Mouse (Mus musculus) lung, embryonic 15.5 days (tissue): Measurements from ENCODE around the gene Scgb1a1. TPM values are rescaled to one million over a fixed set of nuclear protein-coding genes. Genes with fewer than 3 reads are reported as not detected.
A peak's percentile ranks its signal among the peaks of the same experiment; 100 is the strongest.
"Not testable (repeated sequence)": the region's sequence is repeated elsewhere in the genome, so short reads cannot be mapped to it uniquely, and the experiment has no call there.

ENCODE experiments used
- ATAC-seq: fragments of 200-750 bp; cut with Nextera tagmentation; 2 replicates; pipeline ENCODE4 v1.8.0; 2017; ENCODE audit warnings: moderate number of reproducible peaks, borderline replicate concordance; ENCODE audit not compliant: low FRiP score, low TSS enrichment; ENCODE audit errors: extremely low read depth
- H3K27ac ChIP-seq: fragments of 300-500 bp; sonication (generic); 2 replicates; pipeline ENCODE4 v1.5.1; 2015; ENCODE audit warnings: moderate library complexity, mild to moderate bottlenecking, inconsistent platforms
- H3K27me3 ChIP-seq: fragments of 300-500 bp; sonication (generic); 2 replicates; pipeline ENCODE4 v1.6.1; 2015; ENCODE audit warnings: inconsistent platforms
- H3K36me3 ChIP-seq: fragments of 300-500 bp; sonication (generic); 2 replicates; pipeline ENCODE4 v1.6.1; 2015; ENCODE audit warnings: inconsistent platforms
- H3K4me1 ChIP-seq: fragments of 300-500 bp; sonication (generic); 2 replicates; pipeline ENCODE4 v1.6.1; 2015; ENCODE audit warnings: inconsistent platforms
- H3K4me2 ChIP-seq: fragments of 300-500 bp; sonication (generic); 2 replicates; pipeline ENCODE4 v1.6.1; 2015; ENCODE audit warnings: inconsistent platforms, mild to moderate bottlenecking, moderate library complexity
- H3K4me3 ChIP-seq: fragments of 300-500 bp; sonication (generic); 2 replicates; pipeline ENCODE4 v1.5.1; 2015; ENCODE audit warnings: mild to moderate bottlenecking, inconsistent platforms
- H3K9ac ChIP-seq: fragments of 300-500 bp; sonication (generic); 2 replicates; pipeline ENCODE4 v1.6.1; 2015; ENCODE audit warnings: inconsistent platforms
- H3K9me3 ChIP-seq: fragments of 300-500 bp; sonication (generic); 2 replicates; pipeline ENCODE4 v1.6.1; 2016; ENCODE audit warnings: inconsistent platforms
- WGBS: fragments of 180-500 bp; shearing (Covaris S2); methylation state at CpG from one replicate; pipeline ENCODE4 v1.1.7; 2015; 5-methylcytosine and 5-hydroxymethylcytosine counted together
- polyA plus RNA-seq: library from polyadenylated mRNA; unstranded; fragments of >200 nt; fragmentation: Nextera tagmentation; extraction: Ambion mirVana; gene quantifications from 2 replicates; pipeline ENCODE4 v1.2.1, GENCODE M21; 2015

Scgb1a1 gene
- polyA plus RNA-seq, 1 experiment from 2014 or later, result 8.7 TPM

DNA sequence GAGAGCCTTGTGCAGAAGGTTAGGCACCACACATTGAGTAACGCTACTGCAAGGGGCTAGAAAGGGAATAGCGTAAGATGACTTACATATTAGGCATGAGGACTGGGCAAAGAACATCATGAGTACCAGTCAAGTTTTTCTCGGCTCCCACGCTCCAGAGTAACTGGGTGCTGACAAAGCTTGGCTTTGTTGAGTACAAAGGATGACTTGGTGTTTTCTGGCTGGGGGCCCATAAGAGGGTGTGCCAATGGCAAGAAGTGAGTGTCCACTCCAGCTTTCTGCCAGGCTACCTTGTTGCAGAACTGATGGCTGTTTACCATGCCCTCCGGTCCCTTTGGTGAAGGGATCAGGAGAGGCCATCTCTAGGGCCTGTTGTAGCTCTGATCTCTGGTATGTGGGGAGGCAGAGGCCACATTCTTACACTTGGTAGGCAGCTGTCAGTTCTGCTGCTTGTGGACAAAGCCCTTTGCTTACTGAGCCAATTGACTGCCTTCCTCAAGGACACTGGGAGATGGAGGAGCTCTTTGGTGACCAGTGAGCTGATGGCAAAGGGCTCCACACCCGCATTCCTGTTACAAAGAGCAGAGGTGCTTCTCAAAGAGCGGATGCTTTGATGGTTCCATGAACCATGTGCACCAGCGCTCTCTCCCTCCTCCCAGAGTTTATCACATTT, 26.4 kb downstream of the Scgb1a1 start:
- H3K27me3 ChIP-seq, result no peaks in the 10 kb centered on the region
- H3K27ac ChIP-seq, result no peak overlapping the region
- H3K4me1 ChIP-seq, result peaks cover 9% of the 10 kb centered on the region
- no peak overlapping the region for H3K4me3 ChIP-seq
- no peaks in the 10 kb centered on the region for H3K9me3 ChIP-seq
- no peak overlapping the region for H3K4me2 ChIP-seq
- no peaks in the 10 kb centered on the region for H3K36me3 ChIP-seq
- no peak overlapping the region for H3K9ac ChIP-seq
- WGBS, result 79% methylated on average over 8 of the region's 8 CpGs
- ATAC-seq, result no peak

- ATAC-seq, result no peak
- H3K27me3 ChIP-seq, result no peaks in the 10 kb centered on the region
Measured at GRCm38 (mm10) chr19:9060103-9060502, 27.7 kb downstream of the Scgb1a1 start.

DNA sequence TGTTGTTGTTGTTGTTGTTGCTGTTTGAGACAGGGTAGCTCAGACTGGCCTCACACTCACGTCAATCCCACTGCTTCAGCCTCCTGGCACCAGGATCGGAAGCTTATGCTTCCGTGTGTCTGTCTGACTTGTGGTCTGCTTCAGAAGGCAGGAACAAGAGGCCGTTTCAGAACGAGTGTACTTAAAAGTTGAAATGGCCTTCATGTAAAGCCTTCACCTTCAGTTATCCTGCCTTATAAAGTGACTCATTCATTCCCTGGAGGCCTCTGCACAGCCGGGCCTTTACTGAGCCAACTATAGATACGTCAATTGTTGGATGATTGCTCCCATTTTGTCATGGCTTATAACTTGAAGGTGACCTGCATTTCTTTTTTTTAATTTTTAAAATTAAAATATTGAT, 28.4 kb downstream of the Scgb1a1 start:
- Histone ChIP-seq H3K4me1 (no peaks in the 10 kb centered on the region), H3K27me3 (no peaks in the 10 kb centered on the region), H3K4me3 (no peak overlapping the region), H3K27ac (no peak overlapping the region), H3K4me2 (no peak overlapping the region), H3K36me3 (no peaks in the 10 kb centered on the region), H3K9ac (no peak overlapping the region), H3K9me3 (no peaks in the 10 kb centered on the region)
- no peak for ATAC-seq
- 66% methylated on average over 7 of the region's 7 CpGs for WGBS

More at GRCm38 (mm10) chr19:9060103-9060502, 27.7 kb downstream of the Scgb1a1 start:
- no peak overlapping the region for H3K4me3 ChIP-seq
- H3K4me1 ChIP-seq, result no peaks in the 10 kb centered on the region
- no peaks in the 10 kb centered on the region for H3K36me3 ChIP-seq
- H3K4me2 ChIP-seq, result no peak overlapping the region
- H3K9ac ChIP-seq, result no peak overlapping the region
- H3K27ac ChIP-seq, result no peak overlapping the region
- 61% methylated on average over 4 of the region's 4 CpGs for WGBS
- no peaks in the 10 kb centered on the region for H3K9me3 ChIP-seq

DNA sequence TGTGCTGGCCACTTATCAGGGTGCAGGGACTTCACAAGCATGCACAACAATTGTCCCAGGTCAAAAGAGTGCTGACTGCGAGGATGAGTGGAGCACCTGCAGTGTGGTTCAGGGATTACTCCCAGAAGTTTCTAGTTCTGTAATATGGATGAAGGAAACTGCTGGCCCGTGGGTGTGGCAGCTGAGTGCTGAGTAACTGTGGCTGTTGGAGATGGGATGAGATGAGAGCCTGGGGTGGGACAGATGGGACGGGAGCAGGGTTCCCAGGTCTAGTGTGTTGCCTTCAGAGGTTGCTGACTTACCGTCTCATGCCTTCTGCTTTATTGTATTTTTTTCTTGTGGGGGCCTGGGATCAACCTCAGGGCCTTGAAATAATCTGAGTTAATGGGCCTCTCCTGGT, 28.8 kb downstream of the Scgb1a1 start:
- Histone ChIP-seq H3K36me3 (no peaks in the 10 kb centered on the region), H3K27me3 (no peaks in the 10 kb centered on the region), H3K4me3 (no peak overlapping the region), H3K9me3 (no peaks in the 10 kb centered on the region), H3K4me1 (no peaks in the 10 kb centered on the region), H3K4me2 (no peak overlapping the region), H3K9ac (no peak overlapping the region), H3K27ac (no peak overlapping the region)
- ATAC-seq, result no peak
- WGBS, result 74% methylated on average over 4 of the region's 4 CpGs

- Histone ChIP-seq H3K4me1 (0 out of 2 replicates have a peak, but pooled peaks cover 2% of the 10 kb centered on the region), H3K9ac (no peak overlapping the region), H3K4me3 (no peak overlapping the region), H3K27ac (no peak overlapping the region), H3K4me2 (no peak overlapping the region), H3K27me3 (no peaks in the 10 kb centered on the region), H3K36me3 (no peaks in the 10 kb centered on the region), H3K9me3 (no peaks in the 10 kb centered on the region)
- ATAC-seq, result no peak
- 68% methylated on average over 1 of the region's 1 CpGs for WGBS
Measured at GRCm38 (mm10) chr19:9058331-9058884, 29.4 kb downstream of the Scgb1a1 start.

GRCm38 (mm10) chr19:9057679-9058078, 30.1 kb downstream of the Scgb1a1 start:
- H3K9ac ChIP-seq, result no peak overlapping the region
- H3K4me3 ChIP-seq, result no peak overlapping the region
- no peaks in the 10 kb centered on the region for H3K36me3 ChIP-seq
- H3K27me3 ChIP-seq, result no peaks in the 10 kb centered on the region
- H3K4me1 ChIP-seq, result peaks cover 9% of the 10 kb centered on the region; the same call in 1 of the 2 replicates
- ATAC-seq, result no peak
- H3K4me2 ChIP-seq, result no peak overlapping the region
- no peaks in the 10 kb centered on the region for H3K9me3 ChIP-seq
- no peak overlapping the region for H3K27ac ChIP-seq

- H3K4me1 ChIP-seq, result peaks cover 10% of the 10 kb centered on the region; the same call in 1 of the 2 replicates
- H3K9me3 ChIP-seq, result no peaks in the 10 kb centered on the region
- H3K9ac ChIP-seq, result no peak overlapping the region
- no peak overlapping the region for H3K4me2 ChIP-seq
- no peaks in the 10 kb centered on the region for H3K36me3 ChIP-seq
- WGBS, result 72% methylated on average over 4 of the region's 4 CpGs
- no peaks in the 10 kb centered on the region for H3K27me3 ChIP-seq
- H3K4me3 ChIP-seq, result no peak overlapping the region
- no peak for ATAC-seq
- H3K27ac ChIP-seq, result no peak overlapping the region
Measured at GRCm38 (mm10) chr19:9055703-9056355, 31.9 kb downstream of the Scgb1a1 start.

DNA sequence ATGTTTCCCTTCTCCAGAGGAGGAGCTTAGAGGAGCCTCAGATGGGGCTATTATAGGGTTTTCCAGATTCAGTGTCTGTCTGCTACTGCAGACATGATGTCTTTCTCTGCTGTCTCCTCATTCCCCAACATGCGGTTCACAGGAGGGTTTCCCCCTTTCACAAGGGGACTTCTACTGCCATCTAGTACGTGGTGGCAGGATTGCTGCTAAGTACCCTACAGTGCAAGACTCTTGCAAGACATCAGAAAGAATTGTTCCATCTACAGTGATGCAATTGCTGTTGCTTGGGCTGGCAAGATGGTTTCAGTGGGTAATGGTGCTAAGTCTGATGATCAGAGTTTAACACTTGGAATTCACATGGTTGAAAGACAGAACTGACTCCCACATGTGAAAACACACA, 32.6 kb downstream of the Scgb1a1 start:
- Histone ChIP-seq H3K9me3 (no peaks in the 10 kb centered on the region), H3K36me3 (no peaks in the 10 kb centered on the region), H3K4me3 (no peak overlapping the region), H3K27ac (no peak overlapping the region), H3K4me2 (no peak overlapping the region), H3K27me3 (no peaks in the 10 kb centered on the region), H3K4me1 (peaks cover 10% of the 10 kb centered on the region; the same call in 1 of the 2 replicates), H3K9ac (no peak overlapping the region)
- 26% methylated on average over 2 of the region's 2 CpGs for WGBS
- no peak for ATAC-seq

- H3K4me2 ChIP-seq, result no peak overlapping the region
- H3K9me3 ChIP-seq, result no peaks in the 10 kb centered on the region
- H3K4me3 ChIP-seq, result no peak overlapping the region
- no peaks in the 10 kb centered on the region for H3K36me3 ChIP-seq
- ATAC-seq, result peak; percentile 78; the same call in 1 of the 2 replicates
- H3K27ac ChIP-seq, result no peak overlapping the region
- H3K4me1 ChIP-seq, result peaks cover 15% of the 10 kb centered on the region
- H3K27me3 ChIP-seq, result no peaks in the 10 kb centered on the region
- 23% methylated on average over 6 of the region's 6 CpGs for WGBS
- no peak overlapping the region for H3K9ac ChIP-seq
Measured at GRCm38 (mm10) chr19:9052803-9053431, 34.8 kb downstream of the Scgb1a1 start.

DNA sequence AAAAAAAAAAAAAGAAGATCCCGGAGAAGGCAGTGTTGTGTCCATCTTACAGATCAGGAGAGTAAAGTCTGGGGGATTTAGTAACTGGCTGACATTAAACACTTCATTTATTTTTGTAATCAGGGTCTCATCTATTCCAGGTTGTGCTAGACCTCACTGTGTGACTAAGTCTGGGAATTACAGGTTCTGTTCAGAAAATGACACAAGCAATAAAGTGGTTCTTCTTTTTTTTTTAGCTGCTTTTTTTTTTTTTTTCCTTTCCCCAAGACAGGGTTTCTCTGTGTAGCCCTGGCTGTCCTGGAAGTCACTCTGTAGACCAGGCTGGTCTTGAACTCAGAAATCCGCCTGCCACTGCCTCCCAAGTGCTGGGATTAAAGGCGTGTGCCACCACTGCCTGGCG, 35.8 kb downstream of the Scgb1a1 start:
- not testable (repeated sequence) for H3K36me3 ChIP-seq, ATAC-seq, H3K9me3 ChIP-seq, H3K27me3 ChIP-seq, H3K9ac ChIP-seq, H3K4me3 ChIP-seq, H3K4me2 ChIP-seq, H3K27ac ChIP-seq
- H3K4me1 ChIP-seq, result peaks cover 24% of the 10 kb centered on the region
- WGBS, result 83% methylated on average over 4 of the region's 4 CpGs

- H3K9ac ChIP-seq, result no peak overlapping the region
- H3K27ac ChIP-seq, result no peak overlapping the region
- 45% methylated on average over 9 of the region's 9 CpGs for WGBS
- H3K4me2 ChIP-seq, result no peak overlapping the region
- H3K4me3 ChIP-seq, result no peak overlapping the region
- H3K27me3 ChIP-seq, result no peaks in the 10 kb centered on the region
- ATAC-seq, result no peak
- no peaks in the 10 kb centered on the region for H3K36me3 ChIP-seq
- H3K4me1 ChIP-seq, result peaks cover 26% of the 10 kb centered on the region
- no peaks in the 10 kb centered on the region for H3K9me3 ChIP-seq
Measured at GRCm38 (mm10) chr19:9050294-9051229, 37.2 kb downstream of the Scgb1a1 start.
